Mouse (Mus musculus): ENCODE data around the gene Ctla4.

Gene Ctla4

DNA sequence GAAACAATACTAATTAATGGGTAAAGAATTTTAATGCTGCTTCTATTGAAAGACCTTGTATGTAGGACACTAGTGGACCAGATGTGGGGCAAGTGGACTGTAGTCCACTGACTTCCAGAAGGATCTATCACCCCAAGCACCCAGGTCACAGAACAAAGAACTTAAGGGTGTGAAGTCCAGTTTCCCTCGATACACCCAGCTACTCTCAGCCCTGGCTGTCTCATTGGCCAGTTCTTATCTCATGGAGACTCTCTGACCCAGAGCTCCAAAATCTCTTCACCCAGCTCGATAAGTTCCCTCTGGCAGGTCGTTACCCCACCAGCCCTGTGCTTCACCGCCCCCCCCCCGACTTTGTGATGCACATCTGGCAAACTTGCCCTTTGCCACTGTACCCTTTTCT lies 20.8 kb upstream of the Ctla4 start:
- no peak for DNase-seq

DNA sequence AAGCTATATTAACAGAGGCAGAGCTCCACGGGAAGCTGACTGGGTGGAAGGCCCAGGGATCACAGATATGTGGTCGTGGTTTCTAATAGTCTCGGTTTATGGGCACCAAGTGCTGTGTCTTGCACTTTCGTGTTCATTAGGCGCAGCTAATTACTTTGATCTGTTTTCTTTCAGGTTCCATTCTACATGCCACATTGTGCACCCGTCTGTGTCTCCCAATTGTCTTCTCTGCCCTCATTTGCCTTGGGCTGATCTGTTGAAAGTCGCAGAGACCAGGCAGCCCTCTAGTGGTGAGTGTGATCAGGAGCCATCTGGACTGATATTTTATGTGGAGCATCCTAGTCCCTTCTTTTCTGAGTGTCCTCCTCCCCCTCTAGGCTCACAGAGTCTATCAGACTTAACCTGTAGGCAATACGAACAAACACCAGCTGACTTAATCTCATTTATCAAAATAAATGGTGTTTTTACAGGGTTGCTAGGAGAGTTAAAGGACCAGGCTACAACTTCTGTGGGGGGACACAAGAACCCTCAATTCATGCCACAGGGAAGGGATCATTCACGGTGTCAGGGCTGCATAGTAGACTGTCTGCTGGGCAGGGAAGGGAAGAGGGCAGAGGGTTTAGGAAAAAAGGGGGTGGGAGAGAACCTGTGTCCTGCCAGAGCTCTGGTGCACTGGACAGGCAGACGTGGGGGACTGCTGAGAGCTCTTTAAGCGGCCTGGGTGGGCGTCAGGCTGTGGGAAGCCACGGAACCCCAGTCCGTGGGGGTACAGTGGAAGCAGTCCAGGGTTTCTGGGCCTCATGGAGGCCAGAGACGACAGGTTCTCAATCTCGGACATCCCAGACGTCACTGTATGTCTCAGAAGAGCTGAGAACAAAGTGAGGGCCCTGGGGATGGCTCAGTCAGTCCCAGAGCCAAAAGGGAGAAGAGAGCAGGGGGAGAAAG lies 18.2 kb upstream of the Ctla4 start:
- peak; percentile 41 for DNase-seq

DNA sequence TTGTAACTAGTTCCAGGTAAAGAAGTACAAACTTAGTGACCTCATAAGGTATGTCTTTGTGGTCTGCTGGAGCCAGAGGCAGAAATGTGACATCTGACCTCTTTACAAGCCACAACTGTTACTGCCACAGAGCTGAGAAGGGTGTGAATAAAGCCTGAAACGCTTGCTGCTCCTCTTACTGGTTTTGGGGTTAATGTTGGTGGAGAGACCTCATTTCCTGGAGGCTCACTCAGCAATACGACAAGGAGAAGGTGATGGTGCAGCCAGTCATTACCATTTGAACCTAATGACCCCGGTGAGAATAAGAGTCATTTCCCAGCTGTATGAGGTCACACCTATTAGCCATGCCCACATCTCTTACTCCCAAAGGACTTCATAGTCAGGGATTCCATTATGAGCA lies 11.5 kb upstream of the Ctla4 start:
- DNase-seq, result no peak

DNA sequence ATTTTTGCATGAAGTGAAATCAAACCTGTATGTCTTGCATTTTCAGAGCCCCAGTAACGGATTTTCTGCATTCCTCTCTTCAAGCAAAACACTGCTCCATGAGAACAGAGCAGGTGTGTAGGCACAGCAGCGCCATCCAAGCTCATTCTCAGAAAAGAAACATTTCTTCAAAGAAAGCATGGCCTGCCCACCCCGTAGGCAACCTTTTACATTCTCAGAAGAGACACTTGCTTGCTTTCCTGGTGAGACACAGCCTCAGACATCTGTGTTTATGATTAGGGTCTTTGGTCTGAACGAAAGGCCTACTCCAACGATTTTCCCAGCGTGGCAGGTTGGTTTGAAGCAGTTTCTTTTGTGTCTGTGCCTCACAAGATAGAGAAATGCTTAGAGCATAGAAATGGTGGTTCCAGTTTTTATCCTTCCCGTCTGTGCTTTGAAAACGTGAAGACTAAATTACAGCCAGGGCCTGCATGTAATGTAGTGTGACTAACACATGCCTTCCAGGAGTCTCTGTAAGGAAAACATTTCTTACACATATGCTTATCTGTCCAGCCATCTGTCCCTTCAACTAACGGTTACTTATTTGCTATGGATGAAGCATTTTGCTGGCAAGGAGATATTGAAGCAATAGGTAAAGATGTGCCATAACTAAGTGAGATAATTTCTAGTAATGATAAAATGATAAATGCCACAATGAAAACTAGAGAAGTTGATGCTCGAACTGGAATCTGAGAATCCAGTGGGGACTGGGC lies 6.5 kb upstream of the Ctla4 start:
- DNase-seq, result no peak

DNA sequence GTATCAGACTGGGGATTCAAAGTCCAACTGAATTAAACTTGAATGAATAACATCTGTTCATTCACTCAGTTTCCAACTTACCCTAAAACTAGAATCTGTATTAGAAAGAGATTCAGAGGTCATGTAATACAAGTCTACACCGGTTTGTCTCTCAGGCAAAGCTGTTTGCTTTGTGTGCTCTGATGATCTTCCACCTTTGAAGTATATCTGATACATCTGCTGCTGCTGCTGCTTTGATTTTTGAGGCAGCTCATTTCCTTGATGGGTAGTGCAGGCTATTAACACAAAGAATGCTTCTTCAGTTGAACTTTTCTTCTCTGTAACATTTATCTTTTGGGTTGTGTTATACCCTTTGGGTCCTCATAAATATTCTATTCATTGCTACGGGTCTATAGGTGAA lies 4.0 kb upstream of the Ctla4 start:
- DNase-seq, result no peak

DNA sequence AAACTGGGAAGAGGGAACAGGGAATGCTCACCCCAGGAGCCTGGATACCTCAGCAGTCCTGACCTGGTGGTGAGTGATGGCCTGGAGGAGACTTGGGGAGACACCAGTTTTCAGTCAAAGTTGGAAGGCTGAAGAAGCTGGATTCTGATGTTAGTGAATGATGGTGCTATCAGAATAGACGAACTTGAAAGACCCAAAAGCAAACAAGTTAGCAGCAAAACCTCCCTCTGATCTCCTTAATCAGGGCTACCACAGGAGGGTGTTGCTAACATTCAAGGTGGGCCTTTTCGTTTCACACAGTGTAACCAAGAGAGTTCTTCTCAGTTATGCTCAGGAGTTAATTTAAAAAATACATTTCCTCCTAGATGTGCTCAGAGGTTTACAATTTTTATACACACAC lies 3.5 kb upstream of the Ctla4 start:
- no peak for DNase-seq

DNA sequence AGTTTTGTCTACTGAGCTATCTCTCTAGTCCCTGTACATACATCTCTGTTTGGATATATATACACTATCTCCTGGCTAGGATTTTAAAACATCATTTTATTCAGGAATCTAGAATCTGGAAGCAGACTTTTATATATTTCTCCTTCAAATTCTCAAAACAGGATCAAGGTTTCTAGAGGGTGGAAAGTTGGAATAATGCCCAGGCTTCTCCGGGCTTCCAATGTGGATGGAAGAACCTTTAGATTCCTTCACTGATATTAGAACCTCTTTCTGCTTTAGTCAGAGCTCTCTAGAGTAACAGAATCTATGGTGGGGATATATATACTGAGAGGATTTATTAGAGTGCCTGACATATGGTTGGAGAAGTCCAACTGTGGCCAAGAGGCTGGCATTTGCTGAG lies 2.2 kb upstream of the Ctla4 start:
- no peak for DNase-seq

DNA sequence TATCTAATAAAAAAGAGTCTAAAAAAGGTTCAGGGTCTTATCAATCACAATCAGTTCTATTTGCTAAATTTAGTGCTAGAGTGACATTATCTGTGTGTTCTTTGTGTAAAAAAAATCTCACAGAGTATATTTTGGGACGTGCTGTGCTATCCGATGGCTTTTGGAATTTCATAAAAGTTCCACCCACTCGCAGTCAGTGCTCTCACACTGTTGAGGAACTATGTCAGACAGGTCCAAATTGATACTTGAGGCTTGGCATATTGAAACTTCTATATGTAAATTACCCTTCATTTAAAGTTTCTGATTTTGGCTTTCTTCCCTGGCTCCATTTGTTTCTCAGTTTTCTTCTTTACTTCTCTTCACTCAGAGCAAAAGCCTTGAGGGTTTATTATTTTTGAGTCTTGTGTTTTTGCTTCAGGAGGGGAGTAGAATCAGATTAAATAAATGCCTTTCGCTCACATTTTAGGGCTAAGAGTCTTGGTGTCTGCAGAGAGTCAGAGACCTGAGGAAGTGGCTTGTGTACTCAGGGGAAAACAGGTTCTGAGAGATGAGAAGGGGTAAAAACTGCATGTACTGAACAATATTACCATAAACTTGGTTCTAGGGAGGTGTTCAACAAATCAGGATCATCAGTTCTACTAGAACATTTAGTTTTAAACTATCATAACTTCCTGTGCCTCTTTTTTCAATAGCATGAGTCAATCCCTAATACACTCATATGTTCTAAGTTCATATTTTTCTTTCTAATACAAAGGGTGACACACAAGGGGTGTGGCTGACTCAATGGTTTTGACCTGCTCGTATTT lies 11.5 kb downstream of the Ctla4 start:
- no peak for DNase-seq

DNA sequence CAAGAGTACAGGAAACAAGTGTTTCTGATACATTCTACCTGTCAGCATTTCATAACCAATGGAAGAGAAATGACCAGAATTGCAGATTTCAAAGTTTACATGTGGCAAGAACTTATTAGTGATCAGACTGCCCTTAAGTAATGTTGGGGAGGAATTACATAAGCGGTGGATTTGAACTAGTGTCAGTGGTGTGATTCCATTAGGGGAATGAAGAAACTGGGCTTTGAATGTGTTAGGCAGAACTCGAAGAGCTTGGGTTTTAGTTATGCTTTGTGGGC lies 12.1 kb downstream of the Ctla4 start:
- DNase-seq, result no peak

DNA sequence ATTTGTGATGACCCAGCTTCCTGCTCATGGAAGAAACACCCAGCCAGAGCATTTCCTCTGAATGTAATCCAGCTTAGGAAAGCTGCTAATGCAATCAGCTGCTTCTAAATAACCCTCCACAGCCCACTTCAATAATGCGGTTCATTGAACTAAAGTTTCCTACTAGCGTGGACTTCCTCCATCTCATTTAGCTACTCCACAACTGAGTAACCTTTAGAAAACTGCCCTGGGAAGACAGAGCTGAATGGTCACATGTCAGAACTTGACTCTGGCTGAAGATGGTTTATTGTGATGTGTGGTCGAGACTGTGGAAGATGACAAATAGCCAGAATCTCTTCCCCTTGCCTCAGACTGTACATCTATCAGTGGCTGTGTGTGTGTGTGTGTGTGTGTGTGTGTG lies 12.4 kb downstream of the Ctla4 start:
- no peak for DNase-seq

DNA sequence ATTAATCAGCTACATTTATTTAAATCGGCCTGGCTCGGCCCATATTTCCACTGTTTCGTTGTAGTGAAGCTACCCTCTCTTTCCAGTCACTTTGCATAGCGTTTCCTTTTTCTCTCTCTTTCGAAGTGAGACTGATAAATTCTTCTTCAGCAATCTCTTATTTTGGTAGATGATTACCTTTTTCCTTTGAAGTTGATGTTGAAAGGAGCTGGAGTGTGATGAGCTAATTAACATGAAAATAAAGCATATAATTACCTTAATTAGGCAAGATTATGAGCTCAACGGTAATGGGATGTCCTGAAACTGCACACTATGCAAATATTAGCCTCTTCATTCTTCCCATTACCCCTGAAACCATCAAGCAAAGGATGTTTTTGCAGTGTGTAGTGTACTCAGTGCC lies 15.7 kb downstream of the Ctla4 start:
- no peak for DNase-seq

DNA sequence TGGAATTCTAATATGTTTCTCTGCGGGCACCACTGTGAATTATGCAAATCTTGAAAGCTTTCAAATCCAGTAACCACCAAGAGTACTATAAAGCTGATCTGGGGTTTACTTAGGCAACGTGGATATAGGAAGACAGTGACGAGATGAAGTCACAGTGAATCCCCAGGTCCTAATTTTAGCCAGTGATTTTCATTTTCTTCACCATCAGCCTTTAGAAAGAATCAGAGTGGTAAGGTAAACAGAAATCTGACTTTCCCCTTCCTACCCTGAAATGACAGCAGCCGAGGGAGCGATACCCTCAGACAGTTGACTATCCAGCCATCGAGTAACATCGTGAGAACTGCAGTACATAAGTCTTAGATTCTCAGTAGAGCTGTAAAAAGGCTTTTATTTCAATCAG lies 16.3 kb downstream of the Ctla4 start:
- no peak for DNase-seq

DNA sequence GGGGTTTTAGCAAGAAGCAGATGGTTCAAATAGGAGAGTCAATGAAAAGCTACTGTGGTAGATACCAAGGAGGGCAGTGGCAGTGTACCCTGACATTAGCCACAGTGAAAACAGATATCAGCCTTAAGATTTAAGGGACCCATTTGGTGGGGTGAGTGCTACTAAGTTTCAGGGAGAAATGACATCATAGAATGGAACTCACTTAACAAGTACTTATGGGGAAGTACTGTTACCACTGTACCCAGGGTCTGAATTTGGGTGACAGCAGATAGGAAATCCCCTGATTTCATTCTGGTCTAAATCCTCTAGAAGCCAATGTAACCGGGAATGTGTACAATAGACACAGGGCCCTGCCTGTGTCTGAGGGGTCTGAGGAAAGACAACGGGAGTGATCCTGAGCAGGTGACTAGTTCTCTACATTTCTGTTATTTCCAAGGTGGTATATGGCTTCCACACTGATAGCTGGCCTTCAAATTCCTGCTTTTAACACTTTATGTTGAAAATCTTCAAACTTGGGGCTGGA lies 17.7 kb downstream of the Ctla4 start:
- no peak for DNase-seq

DNA sequence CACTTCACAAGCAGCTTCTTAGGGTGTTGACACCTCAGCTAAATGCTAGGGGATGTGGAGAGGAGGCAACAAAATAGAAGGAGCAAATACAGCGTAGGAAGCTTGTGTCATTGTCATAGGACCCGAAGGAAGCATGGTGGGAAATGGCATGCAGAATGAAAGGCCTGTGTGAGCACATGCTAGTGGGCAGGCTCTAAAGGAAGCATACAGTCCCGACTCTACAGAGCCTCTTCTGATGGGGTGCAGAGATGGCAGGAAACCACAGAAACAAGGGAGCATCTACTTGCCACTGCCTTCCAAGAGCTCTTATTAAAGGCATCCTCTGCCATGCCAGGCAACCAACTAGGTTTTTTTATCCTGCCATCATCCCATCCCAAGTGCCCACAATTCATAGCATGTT lies 20.7 kb downstream of the Ctla4 start:
- no peak for DNase-seq

DNA sequence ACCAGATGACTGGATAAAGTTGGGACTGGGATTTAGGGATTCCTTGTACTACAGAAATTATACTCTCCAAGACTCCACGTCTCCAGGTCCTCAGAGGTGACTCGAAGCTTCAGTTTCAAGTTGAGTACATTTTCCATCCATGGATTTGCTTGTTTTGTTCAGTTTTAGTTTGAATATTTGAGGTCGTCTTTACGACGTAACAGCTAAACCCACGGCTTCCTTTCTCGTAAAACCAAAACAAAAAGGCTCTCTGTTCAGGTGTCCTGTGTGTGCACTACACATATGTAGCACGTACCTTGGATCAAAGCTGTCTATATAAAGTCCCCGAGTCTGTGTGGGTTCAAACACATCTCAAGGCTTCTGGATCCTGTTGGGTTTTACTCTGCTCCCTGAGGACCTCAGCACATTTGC lies 22.0 kb downstream of the Ctla4 start:
- DNase-seq, result no peak

DNA sequence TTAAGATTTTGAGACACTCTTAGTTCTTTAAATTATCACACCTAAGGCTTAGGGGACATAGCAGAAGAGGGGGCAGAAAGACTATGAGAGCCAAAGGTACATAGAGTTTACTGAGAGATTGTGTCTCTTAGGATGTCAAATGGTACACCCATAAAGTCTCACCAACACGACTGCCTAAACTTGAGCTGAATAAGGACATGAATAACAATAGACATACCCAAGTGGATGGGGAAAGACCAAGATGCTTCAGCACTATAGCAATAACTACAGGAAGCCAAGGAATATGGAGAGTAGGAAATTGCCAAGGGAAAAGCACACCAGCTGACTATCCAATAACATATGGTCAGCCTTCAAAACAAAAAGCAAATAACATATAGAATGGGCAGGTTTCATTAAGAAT lies 22.9 kb downstream of the Ctla4 start:
- DNase-seq, result no peak

DNA sequence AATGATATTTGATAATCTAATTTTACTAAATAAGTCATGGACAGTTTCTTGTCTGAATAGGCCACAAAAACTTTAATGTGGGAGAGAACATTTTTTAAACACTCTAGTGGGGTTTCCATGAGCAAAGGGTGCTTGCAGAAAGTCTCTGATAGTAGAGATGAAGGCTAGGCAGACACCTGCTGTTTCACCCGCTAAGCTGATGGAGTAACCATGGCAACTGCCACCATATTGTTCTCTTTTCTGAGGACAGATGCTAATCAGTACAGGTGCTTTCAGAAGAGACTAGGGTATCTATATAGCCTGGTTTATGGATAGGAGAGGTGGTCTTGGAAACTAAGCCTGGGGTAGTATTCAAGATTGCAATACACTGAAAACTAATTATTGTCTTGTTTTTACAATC lies 24.0 kb downstream of the Ctla4 start:
- no peak for DNase-seq

DNA sequence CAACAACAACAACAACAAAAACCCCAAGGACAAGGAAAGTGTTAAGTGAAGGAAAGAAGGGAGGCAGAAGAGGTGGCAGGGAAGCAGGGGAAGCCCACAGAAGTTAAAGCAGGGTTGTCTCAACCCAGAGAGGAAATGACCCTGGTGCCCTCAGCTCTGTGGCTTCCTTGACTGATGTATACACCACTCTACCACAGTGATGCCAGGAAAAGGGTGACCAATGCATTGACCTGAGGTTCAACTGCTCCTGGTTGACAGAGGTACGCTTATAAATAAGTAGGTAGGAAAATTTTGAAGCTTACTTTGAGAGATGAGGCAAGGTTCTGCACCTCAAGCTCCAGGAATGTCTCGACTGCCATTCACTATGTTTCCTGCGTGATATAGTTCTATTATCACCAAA lies 24.8 kb downstream of the Ctla4 start:
- DNase-seq, result no peak

DNA sequence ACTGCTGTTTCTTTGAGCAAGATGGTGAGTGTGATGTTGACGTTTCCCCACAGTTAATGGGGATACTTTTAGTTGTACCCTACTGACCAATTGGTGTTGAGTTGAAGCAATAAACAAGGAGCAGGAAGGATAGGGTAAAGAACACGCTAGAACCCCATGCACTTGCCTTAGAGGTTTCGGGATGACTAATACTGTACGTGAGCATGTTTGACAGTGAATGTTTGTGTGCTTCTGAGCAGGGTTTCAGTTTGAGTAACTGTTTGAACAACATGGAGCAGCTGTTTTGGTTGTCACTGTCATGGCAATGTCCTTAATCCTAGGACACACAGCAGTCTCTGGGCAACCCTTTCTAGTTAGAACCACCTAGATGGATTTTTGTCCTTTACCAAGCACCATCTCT lies 26.5 kb downstream of the Ctla4 start:
- DNase-seq, result no peak

DNA sequence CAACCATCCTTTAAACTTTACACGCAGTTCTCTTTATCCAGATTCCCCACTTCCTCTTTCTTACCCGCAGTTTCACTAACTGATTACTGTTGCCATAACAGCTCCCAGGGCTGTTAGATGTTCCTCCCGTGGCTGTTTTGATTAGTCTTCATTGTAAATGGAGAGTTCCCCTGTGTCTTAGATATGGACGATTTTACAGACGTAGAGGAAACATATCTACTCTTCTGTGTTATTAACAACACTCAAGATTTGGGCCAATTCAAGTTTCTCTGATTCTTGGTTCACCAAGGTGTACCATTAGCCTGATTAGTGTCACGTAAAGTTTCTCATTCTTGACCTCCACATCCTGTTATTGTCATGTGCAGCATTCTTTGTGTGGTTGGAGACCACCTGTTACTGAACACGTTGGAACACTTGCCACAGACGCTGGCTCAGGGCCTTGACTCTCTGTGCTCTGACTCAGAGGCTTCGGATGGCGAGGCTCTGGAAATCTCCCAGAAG lies 29.5 kb downstream of the Ctla4 start:
- no peak for DNase-seq

DNA sequence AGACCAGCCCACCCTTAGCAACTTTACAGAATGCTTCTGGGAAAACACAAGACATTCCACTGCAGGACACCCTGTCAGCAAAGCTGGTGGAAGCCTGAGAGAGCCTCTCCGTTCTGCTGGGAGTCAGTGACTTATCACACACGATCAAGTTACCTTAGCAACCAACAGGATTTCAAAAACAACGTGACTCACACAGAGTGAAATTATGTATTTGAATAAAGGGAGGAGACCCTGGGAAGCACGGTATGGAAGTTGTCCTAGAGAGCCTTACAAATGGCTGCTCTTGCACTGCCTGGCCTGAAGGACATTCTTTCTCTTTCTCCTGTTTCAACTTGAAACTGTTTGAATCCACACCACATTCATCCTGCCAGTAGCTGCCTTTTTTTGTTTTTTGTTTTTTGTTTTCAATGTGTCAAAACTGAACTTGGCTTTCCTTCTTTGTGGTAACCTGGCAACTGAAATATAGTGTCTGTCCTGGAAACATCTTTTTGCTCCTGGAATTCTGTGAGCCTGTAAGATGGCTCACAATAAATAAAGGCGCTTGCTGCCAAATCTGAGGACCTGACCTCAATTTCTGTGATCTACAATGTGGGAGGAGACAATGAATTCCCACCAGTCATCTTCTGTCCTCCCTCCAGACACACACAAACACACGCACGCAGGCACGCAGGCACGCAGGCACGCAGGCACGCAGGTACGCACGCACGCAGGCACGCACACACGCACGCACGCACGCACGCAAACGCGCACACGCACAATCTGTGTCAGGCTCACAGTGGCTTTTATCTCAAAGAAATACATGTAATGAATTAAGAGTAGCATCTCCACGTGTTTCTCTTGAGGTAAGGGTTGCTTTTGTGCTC lies 33.9 kb downstream of the Ctla4 start:
- DNase-seq, result no peak

DNA sequence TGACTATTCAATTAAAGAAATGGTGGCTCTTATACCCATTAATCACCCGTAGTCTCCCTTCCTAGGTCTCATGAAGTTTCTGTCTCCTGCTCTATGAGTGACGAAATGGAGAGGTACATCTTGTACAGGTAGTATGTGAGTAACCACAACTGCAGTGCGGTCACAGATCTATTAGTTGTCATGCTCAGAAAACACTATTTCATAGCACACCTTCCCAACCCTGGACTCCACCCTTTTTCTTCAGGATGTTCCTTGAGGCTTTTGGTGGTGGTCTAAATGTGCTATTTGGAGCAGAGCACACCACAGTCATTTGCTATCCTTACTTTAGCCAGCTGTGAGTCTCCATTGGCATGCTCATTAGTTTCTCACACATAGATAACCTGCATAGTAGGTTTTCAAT lies 42.2 kb downstream of the Ctla4 start:
- DNase-seq, result no peak

Data from kidney, adult 18-20 months (tissue).